Mouse (Mus musculus): ENCODE results near the gene Rln1. TPM values are rescaled to one million over a fixed set of nuclear protein-coding genes. Genes with fewer than 3 reads are reported as not detected.

Rln1 gene
- total RNA-seq (2021) = not detected
- long read RNA-seq, experiment 1 = 0 reads
- long read RNA-seq, experiment 2 = 0 reads

DNA sequence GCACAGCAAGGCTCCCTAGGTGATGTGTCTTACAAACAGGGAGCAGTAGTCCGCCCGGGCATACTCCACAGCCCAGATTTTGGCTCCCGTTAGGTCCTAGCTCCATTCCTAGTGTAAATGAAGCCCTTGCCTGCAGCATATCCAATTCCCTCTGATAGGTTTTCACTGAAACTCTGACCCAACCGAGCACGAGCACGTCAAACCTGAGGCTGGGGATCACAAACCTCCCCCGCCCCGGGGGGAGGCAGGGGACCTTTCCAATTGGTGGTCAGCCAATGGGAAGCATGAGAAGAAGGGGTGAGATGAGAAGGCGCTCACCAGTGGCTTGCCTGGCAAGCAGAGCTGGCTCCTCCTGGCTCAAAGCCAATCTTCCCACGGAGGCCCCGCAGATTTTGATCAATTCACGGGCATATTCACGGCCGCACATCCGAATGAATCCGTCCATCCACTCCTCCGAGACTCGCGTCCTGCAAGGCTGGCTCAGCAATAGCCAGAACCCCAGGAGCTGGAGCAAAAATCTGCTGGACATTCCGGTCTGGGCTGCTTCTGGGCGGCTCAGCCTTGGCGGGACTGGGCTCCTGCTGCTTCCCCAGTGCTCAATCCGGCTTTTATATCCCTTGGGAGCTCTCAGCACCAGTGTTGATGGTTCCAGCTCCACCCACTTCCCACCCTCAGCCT lies at the start of gene Rln1:
Gene Rln1 (minus strand): TSS at position 603 of the 678 bp plus-strand sequence.
- peak; percentile 28 for DNase-seq

DNA sequence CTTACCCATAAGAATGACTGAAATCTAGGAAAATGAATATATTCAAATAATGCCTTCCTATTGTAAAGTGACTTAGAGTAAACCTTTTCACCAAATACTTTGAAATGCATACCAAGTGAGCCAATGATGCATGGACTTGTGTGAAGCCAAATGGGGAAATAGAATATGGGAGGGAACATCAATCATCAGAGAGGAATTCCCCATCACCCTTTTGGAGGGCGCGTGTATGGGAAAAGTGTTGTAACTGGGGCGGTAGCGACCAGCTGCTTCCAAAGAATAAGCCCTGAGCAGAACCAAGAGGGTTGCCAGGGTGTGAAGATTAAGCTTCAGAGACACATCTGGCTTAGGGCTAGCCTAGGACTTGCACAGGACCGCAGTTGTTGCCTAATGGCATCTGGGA lies 48.9 kb upstream of the Rln1 start:
- DNase-seq = no peak

DNA sequence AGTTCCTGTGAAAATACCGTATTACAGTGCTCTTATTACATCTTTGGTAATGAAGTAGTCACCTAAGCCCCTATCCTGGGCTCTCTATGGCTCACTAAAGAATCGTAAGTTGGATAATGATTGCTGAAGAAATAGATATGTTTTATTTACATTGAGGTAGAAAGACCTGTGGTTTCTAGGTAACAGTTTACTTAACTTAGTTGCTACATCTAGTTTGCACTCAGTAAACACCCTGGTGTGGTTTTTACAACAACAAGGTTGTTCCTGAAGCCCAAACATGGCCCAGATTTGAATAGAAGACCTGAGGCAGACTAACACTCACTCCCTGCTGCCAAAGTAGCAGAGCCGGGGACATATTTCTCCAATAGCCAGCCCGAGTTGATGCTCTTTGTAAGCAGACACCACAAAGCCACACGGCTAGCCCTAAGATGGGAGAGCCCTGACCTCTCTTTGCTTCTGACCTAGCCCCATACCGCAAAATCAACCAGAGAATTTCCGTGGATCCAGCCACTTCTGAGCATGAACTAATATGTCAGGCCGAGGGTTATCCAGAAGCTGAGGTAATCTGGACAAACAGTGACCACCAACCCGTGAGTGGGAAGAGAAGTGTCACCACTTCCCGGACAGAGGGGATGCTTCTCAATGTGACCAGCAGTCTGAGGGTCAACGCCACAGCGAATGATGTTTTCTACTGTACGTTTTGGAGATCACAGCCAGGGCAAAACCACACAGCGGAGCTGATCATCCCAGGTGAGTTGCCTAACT lies 45.6 kb upstream of the Rln1 start:
- no peak for DNase-seq

DNA sequence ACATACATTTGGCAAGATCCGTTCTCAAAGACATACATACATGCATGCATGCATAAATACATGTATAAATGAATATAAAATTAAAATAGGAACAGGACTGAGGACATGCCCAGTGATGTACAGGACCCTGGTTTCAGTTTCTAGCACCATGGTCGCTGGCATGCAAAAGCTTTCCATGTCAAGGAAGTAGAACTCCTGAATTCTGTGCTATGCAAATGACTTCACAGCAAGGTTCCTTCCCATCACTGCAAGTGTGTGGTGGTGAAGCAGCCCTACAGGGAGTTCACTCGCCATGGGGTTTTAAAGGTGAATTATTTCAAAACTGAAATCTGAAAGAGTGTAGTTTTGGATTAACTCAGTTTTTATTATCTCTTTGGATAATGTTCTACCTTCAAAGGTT lies 41.9 kb upstream of the Rln1 start:
- DNase-seq = no peak

DNA sequence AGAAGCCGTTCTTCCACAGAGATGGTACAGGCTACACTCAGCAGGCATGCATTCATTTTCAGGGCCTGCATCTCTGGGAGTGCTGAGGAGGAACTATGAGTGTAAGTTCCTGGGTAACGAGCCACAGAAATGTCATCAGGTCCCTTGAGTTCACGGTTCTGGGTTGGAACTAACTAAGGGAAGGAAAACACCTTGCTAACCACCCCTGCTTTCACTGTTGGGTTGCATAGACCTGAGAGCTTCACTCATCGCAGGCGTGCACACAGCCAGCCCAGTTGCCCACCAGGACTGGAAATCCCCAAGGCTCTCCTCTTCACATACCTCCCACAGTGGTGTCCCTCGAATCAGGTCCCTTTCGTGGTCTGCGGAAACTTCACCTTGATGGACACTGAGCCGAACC lies 40.5 kb upstream of the Rln1 start:
- DNase-seq = no peak

DNA sequence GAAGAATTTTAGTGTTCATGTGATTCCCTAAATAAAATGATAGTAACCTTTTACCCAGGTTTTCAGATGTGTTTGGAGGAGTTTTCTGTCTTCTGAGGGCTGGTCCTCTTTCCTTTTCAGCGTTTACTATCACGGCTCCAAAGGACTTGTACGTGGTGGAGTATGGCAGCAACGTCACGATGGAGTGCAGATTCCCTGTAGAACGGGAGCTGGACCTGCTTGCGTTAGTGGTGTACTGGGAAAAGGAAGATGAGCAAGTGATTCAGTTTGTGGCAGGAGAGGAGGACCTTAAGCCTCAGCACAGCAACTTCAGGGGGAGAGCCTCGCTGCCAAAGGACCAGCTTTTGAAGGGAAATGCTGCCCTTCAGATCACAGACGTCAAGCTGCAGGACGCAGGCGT lies 39.0 kb upstream of the Rln1 start:
- no peak for DNase-seq

DNA sequence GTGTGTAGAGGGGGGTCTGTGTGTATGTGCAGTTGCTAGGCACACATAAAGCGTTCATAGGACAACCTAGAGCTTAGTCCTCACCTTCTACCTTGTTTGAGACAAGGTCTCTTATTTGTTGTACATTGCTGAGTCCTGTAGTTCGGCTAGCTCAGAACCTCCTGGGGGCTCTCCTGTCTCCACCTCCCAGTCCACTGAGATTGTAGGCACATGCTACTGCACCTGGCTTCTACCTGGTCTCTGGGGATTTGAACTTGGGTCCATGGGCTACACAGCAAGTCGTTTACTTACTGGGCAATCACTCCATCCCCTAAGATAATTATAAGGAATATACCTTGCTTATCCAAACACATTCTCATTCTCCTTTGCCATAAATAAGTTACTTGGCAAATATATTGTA lies 38.2 kb upstream of the Rln1 start:
- DNase-seq = no peak

DNA sequence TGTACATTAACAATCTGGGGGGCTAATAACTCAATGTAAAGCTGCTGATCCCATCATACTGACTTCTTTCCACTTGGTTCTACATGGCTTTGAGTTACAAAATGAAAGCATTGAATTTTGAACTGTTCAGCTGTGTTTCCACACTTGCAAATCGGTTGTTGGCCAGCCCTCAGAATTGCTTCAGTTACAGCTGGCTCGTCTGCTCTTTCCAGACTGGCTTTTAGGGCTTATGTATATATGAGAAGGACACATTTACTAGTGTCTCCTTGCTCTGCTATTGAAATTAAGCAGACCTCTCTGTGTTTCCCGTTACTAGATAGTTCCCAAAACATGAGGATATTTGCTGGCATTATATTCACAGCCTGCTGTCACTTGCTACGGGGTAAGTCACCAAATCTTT lies 37.7 kb upstream of the Rln1 start:
- no peak for DNase-seq

DNA sequence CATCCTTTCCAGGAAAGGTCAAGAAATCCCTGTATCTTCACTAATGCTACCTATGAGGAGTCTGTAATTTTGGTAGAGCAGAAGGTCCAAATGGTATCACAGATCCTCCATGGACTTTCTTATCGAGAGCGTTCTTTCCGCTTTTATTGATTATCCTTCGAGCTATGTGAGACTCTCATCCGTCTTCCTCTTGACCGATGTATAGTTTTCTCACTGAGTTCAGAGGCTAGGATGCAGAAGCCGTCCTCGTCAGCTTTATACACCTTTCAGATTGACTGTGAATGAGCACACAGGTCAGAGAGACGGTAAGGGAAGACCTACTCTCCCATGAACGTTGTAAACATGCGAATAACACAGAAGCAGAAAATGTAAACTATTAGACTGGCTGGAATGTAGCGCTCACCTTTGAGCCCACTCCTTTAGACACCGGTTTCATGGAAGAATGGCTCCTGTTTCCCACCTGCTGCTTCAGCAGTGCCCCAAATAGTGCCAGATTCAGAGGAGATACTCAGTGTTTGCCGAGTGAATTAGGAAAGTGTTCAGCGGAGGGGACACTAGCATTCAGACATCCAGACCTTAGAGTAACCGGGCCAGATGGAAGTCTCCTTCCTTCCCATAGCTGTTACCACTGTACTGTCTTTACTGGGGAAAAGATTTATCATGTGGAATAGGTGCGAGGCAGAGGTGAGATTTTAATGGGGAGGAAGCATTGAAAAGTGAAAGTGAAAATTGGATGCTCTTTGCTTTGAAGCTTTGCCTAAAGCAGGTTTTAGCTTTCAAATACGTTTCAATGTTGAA lies 37.0 kb upstream of the Rln1 start:
- no peak for DNase-seq

DNA sequence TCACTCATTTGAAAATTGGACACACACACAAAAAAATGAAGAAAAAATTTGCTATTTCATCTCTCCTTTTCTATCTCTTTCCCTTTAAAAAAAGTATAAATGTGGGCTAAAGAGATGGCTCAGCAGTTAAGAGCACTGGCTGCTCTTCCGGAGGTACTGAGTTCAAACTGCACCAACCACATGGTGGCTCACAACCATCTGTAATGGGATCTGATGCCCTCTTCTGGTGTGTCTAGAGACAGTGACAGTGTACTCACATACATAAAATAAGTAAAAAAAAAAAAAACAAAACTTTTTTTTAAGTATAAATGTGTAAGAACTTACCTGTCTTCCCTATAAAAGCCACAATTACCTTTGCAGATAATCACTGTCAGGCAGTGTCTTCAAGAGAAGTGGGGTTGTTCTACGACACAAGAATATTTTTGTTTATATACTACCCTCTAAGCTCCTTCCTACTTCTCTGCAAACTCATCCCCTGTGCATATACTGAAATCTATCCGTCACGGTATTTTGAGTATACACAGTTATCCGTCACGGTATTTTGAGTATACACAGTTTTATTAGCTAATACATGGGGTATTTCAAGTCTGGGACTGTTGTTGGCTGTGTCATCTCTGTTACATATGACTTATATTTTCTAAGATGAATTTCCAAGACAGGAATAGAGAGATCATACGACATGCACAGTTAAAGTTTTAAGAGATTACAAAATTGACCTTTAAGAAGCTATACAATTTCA lies 36.2 kb upstream of the Rln1 start:
- no peak for DNase-seq

DNA sequence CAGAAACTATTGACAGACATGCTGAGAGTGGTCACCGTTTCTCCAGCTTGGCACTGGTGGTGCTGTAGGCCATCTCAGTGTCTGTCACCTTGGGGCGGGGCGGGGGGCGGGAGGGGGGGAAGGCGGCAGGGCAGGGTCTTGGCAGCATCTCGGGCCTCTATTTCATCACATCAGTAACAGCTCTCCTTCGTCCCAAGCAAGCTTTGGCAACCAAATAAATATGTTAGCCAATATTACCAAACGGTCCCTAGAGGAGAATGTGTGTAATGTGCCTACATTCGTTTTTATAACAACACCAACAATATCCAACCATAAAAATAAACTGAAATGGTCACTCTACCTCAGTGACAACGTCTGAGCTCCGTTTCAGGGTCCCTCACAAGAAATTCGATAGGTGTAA lies 35.6 kb upstream of the Rln1 start:
- no peak for DNase-seq

DNA sequence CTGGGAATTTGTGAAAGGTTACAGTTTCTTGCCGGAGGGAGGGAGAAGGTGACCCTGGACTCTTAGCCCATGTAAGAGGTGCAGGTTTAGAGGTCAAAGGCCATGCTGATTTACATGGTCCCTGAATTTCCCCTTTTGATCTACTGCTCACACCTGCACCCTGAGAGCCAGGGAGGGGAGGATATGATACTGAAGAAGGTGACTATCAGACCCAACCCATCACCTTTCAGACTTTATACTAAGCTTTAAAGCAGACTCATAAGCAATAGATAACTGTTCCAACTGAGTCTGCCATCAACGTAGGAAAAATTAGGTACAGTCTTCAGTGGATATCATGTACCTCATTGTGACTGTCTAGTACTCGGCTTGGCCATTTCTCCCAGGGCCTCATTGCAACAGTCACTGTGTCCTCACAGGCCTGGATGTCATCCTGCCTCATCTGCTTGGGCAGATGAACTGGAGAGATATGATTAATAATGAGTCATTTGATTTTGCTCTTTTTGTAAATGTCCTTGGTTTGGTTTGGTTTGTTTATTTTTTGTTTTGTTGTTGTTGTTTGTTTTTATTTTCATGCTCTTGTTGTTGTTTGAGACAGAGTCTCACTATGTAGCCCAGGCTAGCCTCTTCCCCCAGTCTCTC lies 34.3 kb upstream of the Rln1 start:
- no peak for DNase-seq

DNA sequence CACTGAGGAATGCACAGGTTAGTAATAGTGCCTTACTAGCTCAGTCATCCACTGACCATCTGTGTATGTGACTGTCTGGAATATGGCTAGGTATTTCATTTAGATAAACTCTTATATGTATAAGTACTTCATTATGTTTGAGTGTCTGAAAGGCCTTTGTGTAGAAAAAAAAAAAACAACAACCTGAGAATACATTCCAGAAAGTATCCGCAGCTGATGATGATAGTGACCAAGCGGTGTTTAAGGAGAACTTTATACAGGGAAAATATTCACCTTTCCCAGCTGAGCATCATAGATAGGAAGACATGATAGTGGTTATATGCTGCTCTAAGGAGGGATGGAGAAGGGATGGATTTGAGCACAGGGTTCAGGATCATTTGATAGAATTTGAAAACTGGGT lies 33.6 kb upstream of the Rln1 start:
- no peak for DNase-seq

DNA sequence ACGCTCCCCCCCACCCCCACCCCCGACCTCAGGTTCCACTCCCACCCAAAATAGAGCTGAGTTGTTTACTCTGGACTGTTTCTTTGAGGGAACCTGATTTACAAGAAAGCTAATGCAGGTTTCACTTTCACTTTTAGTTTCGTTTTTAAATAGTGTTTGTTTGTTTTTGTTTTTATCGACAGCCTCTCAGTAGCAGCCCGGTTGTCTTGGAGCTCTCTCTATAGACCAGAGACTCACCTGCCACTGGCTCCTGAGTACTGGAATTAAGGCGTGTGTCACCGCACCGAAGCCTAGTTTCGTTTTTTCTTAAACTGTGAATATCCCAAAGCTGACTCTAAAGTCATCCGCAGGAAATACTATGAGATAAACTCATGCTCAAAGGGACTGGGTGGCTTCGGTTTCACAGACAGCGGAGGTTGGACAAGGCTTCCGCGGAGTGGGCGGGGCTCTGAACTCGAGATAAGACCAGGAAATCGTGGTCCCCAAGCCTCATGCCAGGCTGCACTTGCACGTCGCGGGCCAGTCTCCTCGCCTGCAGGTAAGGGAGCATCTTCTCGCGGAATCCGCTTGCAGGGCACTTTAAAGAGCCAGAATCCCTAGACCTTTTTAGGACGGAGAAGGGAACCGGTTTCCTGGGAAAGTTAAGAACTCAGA lies 32.6 kb upstream of the Rln1 start, which contains the start of the genes Plgrkt and Cd274:
Gene Plgrkt (minus strand): TSS at position 422 of the 654 bp plus-strand sequence.
Gene Cd274 (plus strand): TSS at position 487 of the 654 bp plus-strand sequence.
- peak; percentile 65 for DNase-seq

DNA sequence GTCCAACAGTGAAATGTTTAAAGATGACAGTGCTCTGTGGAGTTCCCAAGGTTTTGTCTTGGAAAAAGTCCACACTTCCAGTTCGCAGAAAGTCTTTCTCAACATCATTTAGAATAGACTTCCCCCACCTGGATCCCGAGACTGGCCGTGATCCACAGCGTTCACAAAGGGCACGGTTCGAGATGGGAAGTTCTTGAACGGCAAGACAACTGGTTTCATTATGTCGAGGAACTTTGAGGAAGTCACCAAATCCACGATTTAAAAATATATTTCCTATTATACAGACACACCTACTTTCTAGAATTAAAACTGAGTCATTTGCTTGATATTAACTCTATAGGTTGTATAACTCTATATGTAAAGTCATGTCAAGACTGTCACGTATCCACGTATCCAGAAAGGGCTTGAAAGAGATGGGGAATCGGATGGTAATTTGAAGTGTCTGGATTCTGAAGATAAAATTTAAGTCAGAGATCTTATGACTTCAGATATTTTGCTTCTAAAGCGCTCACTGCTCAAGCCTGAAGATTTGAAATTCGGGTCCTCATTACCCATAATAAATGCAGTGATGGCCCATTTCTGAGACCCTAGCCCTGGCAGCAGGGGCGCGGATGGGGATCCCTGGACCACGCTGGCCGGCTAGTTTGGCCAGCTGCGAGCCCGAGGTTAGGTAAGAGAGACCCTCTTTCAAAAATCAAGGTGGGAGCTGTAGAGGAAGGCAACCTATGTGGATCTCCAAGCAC lies 31.9 kb upstream of the Rln1 start:
- no peak for DNase-seq

DNA sequence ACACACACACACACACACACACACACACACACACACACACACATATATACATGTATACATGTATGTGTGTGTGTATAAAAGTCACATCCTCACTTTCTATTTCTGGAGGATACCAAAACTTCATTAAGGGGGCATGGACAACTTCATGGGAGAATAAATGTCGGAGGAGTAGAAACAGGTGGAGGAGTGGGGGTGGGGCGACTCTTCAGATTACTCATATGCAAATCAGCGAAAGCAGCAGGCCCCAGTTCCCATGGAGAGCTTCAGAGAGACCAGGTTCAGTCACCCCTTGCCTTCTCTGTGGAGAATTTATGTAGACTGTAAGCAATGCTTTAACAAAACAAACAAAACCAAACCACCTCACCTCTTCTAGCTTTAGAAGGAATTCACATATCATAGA lies 30.6 kb upstream of the Rln1 start:
- DNase-seq = no peak

DNA sequence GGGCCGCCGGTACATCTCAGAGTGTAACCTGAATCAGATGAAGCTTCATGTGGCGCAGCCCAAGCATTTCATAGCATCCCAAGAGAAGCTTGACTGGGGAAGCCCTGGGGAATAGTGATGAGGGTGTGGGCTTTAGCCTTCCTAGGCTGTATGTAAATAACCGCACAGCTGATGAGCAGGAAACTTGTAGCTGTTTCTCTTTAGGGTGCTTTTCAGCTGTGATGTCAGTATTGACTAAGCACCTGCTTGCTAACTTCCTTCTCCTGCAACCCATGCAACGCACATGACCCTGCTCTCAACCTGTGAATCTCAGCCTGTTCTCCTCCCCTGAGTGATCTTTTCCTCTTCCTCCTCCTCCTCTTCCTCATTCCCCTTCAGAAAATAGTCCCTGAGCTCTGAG lies 29.6 kb upstream of the Rln1 start:
- DNase-seq = no peak

DNA sequence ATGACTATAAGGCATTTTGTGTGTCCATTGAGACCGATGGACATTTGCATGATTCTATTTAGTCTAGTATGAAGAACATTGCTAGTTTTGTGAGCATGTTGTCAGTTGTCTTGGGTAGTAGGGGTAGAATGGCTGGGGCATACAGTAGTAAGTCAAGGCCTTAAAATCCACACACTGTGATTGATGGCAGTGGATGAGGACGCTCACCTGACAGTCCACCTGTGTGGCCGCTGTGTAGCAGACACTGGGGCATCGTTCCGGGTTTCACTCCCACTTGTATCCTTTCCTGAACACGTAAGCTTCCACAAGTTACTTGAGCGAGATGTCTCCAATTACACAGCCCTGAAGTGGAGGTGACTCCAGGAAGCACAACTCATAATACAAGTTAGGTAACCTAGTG lies 29.1 kb upstream of the Rln1 start:
- no peak for DNase-seq

DNA sequence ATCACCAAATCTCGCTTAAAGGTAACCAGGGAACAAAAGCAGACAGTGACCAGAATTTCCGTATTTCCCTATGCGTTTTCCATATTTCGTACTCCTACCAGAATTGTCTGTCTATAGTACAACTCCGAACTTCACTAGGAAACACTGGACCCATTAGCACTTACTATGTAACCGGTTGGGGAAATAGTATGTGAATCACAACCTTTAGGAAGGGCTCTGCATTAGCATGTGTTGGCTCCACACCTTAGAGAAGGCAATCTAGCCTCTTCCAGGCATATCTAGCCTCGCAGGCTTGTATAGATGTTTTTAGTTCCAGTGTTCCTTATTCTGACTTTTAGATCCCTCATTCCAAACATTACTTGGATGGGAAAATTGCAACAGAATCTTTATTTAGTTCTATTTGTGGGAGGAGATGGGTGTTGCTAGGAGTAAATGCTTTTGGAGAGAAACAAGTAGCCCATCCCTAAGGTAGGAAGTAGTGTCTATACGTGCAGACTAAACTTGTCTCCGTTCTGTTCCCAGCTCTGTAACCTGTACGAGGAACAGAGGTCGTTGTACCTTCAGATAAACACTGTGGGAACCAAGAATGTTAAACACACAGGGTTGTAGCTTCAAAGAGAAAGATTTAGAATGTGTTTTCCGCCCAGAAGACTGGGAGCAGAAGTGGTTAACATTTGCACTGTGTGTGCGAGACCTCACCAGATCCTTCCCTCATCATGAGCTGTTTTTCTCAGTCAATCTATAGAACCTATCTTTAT lies 27.9 kb upstream of the Rln1 start:
- no peak for DNase-seq

Data from gastrocnemius, postnatal 10 days (tissue).